In genomic region chr6:124262696-124263095, GRCm38 (mm10) we compare ENCODE assay signal across 9 mouse cellular contexts. TPM values are rescaled to one million over a fixed set of nuclear protein-coding genes. Genes with fewer than 3 reads are reported as not detected.
DNase-seq lines count a peak whose midpoint lies in the region; ATAC-seq and TF ChIP-seq lines count a peak whose summit lies in the region.
"Had no signal": no experiment of that assay in that cellular context is flagged by ENCODE, and none has a peak within 500 bp of the region (broad histone marks: within the 10 kb centered on the region; RNA-seq: fewer than 3 reads in every experiment).

No protein-coding gene starts in this region.

- ATAC-seq in limb, embryonic 14.5 days (ENCODE audit: low FRiP score, low read depth) = peak; percentile 50; the same call in 1 of the 2 replicates
- ATAC-seq in stomach, postnatal 0 days (ENCODE audit: low FRiP score, low TSS enrichment) = 0 out of 2 replicates have a peak, but pooled peaks have one; percentile 59

- no peak overlapping the region for H3K4me2 ChIP-seq in limb, embryonic 14.5 days (replicated peaks; ENCODE audit: low read depth, low read length, severe bottlenecking)
- H3K4me2 ChIP-seq in stomach, postnatal 0 days (replicated peaks; ENCODE audit: low read depth) = no peak overlapping the region
- H3K4me2 ChIP-seq: embryonic facial prominence, embryonic 12.5 days had no signal

- no peaks in the 10 kb centered on the region for H3K4me1 ChIP-seq in limb, embryonic 14.5 days (ENCODE audit: control insufficient read depth, insufficient read depth, low read length)
- H3K4me1 ChIP-seq in stomach, postnatal 0 days (replicated peaks; ENCODE audit: control insufficient read depth, insufficient read depth) = no peaks in the 10 kb centered on the region
- H3K4me1 ChIP-seq: embryonic facial prominence, embryonic 12.5 days had no signal

- H3K27ac ChIP-seq in limb, embryonic 14.5 days (replicated peaks; ENCODE audit: low read depth, low read length) = no peak overlapping the region
- no peak overlapping the region for H3K27ac ChIP-seq in stomach, postnatal 0 days (replicated peaks)
- H3K27ac ChIP-seq: embryonic facial prominence, embryonic 12.5 days had no signal

- no peak overlapping the region for H3K4me3 ChIP-seq in limb, embryonic 14.5 days (replicated peaks; ENCODE audit: low read length)
- no peak overlapping the region for H3K4me3 ChIP-seq in stomach, postnatal 0 days (ENCODE audit: low read depth, low read length)
- H3K4me3 ChIP-seq: embryonic facial prominence, embryonic 12.5 days had no signal

- peak; percentile 68 for DNase-seq in urinary bladder, postnatal 25 days (ENCODE audit: low spot score)
- no peak for DNase-seq in urinary bladder, postnatal 4 days (ENCODE audit: low spot score in 2 of 2)
- DNase-seq in embryo, embryonic 10.5 days (ENCODE audit: low spot score) = peak; percentile 84
- DNase-seq in gonadal fat pad, adult 2 months (ENCODE audit: low read depth) = peak; percentile 10
- peak; percentile 74 for DNase-seq in kidney, adult 9 months
- DNase-seq in limb, embryonic 14.5 days (ENCODE audit: low spot score) = peak; percentile 75
- peak; percentile 70 to 77 for DNase-seq in natural killer cell, adult 2 months (ENCODE audit: low spot score in 2 of 2)
- peak; percentile 69 for DNase-seq in stomach, postnatal 0 days (ENCODE audit: low spot score)

- peak; percentile 84 for TF ChIP-seq CTCF in stomach, postnatal 0 days (IDR thresholded peaks at IDR 0.05; ENCODE audit: low read depth)

- no peaks in the 10 kb centered on the region for H3K36me3 ChIP-seq in limb, embryonic 14.5 days (ENCODE audit: control insufficient read depth, insufficient read depth, low read length)
- H3K36me3 ChIP-seq in stomach, postnatal 0 days (ENCODE audit: control insufficient read depth, insufficient read depth, low read length) = no peaks in the 10 kb centered on the region
- H3K36me3 ChIP-seq: embryonic facial prominence, embryonic 12.5 days had no signal

- WGBS in limb, embryonic 14.5 days = 8% methylated on average over 3 of the region's 3 CpGs
- WGBS in stomach, postnatal 0 days = 3% methylated on average over 3 of the region's 3 CpGs

- TF ChIP-seq POLR2A in limb, embryonic 14.5 days (IDR thresholded peaks at IDR 0.05; ENCODE audit: borderline replicate concordance, extremely low read depth, insufficient read depth, insufficient read length) = no peak

- H3K27me3 ChIP-seq in limb, embryonic 14.5 days (ENCODE audit: control insufficient read depth, insufficient read depth, low read length) = no peaks in the 10 kb centered on the region
- H3K27me3 ChIP-seq in stomach, postnatal 0 days (ENCODE audit: control insufficient read depth, insufficient read depth, low read length) = no peaks in the 10 kb centered on the region
- H3K27me3 ChIP-seq: embryonic facial prominence, embryonic 12.5 days had no signal

- no peaks in the 10 kb centered on the region for H3K9me3 ChIP-seq in limb, embryonic 14.5 days (ENCODE audit: control insufficient read depth, low read length)
- H3K9me3 ChIP-seq in stomach, postnatal 0 days (ENCODE audit: control insufficient read depth, low read length) = no peaks in the 10 kb centered on the region
- H3K9me3 ChIP-seq: embryonic facial prominence, embryonic 12.5 days had no signal

- TF ChIP-seq EP300 in stomach, postnatal 0 days (optimal IDR thresholded peaks at IDR 0.05) = no peak

- H3K9ac ChIP-seq in limb, embryonic 14.5 days (ENCODE audit: low read depth, low read length, severe bottlenecking) = no peak overlapping the region
- no peak overlapping the region for H3K9ac ChIP-seq in stomach, postnatal 0 days (ENCODE audit: low read length)
- H3K9ac ChIP-seq: embryonic facial prominence, embryonic 12.5 days had no signal

RNA-seq across cellular contexts. Expression of gene Vmn2r27, which starts 31.0 kb away (rescaled TPM):
- polyA plus RNA-seq in gonadal fat pad, adult 2 months (2012; rRNA removed) = not detected in 2 replicates
- not detected in 2 replicates for polyA plus RNA-seq in limb, embryonic 14.5 days (2012; rRNA removed)
- not detected in 2 replicates for polyA plus RNA-seq in limb, embryonic 14.5 days (2014; fragmentation: Nextera tagmentation; extraction: Ambion mirVana)
- polyA plus RNA-seq in stomach, postnatal 0 days (2015; fragmentation: Nextera tagmentation; extraction: Ambion mirVana) = not detected in 2 replicates
- polyA plus RNA-seq: embryonic facial prominence, embryonic 12.5 days had no signal

RNA-seq across cellular contexts. Expression of gene Cd163, which starts 41.8 kb away (rescaled TPM):
- polyA plus RNA-seq in gonadal fat pad, adult 2 months (2012; rRNA removed) = 3.0 and 4.6 TPM in 2 replicates
- polyA plus RNA-seq in limb, embryonic 14.5 days (2012; rRNA removed) = 0.03 TPM in 2 replicates
- polyA plus RNA-seq in limb, embryonic 14.5 days (2014; fragmentation: Nextera tagmentation; extraction: Ambion mirVana) = 0.04 and 0.10 TPM in 2 replicates
- polyA plus RNA-seq in stomach, postnatal 0 days (2015; fragmentation: Nextera tagmentation; extraction: Ambion mirVana) = 1.4 and 1.6 TPM in 2 replicates
- polyA plus RNA-seq: embryonic facial prominence, embryonic 12.5 days had no signal

Comparison
In these comparisons a context has a peak if more than half of its experiments do, and no peak if none do; other contexts are left out.
1. DNase-seq: peak in urinary bladder, postnatal 25 days (single experiment), embryo, embryonic 10.5 days (single experiment), gonadal fat pad, adult 2 months (single experiment), kidney, adult 9 months (single experiment), limb, embryonic 14.5 days (single experiment), natural killer cell, adult 2 months (2 of 2) and stomach, postnatal 0 days (single experiment); none in urinary bladder, postnatal 4 days (0 of 2).